ENCODE assay signal across 8 mouse cellular contexts in genomic region chr8:94036541-94036940, GRCm38 (mm10). TPM values are rescaled to one million over a fixed set of nuclear protein-coding genes. Genes with fewer than 3 reads are reported as not detected.
DNase-seq lines count a peak whose midpoint lies in the region; ATAC-seq and TF ChIP-seq lines count a peak whose summit lies in the region.
"Not testable (repeated sequence)": the region's sequence is repeated elsewhere in the genome, so short reads cannot be mapped to it uniquely, and the experiment has no call there.

No protein-coding gene starts in this region.

- H3K27ac ChIP-seq in ES-Bruce4 (ENCODE audit: insufficient read depth, low read length) = peak overlapping the region; percentile 86
- peak overlapping the region; percentile 69 for H3K27ac ChIP-seq in forebrain, embryonic 13.5 days
- H3K27ac ChIP-seq in lung, embryonic 15.5 days = peak overlapping the region; percentile 85

- not testable (repeated sequence) for H3K4me1 ChIP-seq in ES-Bruce4 (ENCODE audit: control insufficient read depth, insufficient read depth, low read length)
- peaks cover 38% of the 10 kb centered on the region for H3K4me1 ChIP-seq in forebrain, embryonic 13.5 days
- H3K4me1 ChIP-seq in lung, embryonic 15.5 days = peaks cover 22% of the 10 kb centered on the region

- H3K27me3 ChIP-seq in ES-Bruce4 (ENCODE audit: control insufficient read depth, insufficient read depth, low read length, poor library complexity, severe bottlenecking); forebrain, embryonic 13.5 days; lung, embryonic 15.5 days: not testable (repeated sequence)

- H3K36me3 ChIP-seq in ES-Bruce4 (ENCODE audit: control insufficient read depth, insufficient read depth, low read length, poor library complexity, severe bottlenecking) = peaks cover 14% of the 10 kb centered on the region
- peaks cover 11% of the 10 kb centered on the region; the same call in 1 of the 2 replicates for H3K36me3 ChIP-seq in forebrain, embryonic 13.5 days (ENCODE audit: poor library complexity, severe bottlenecking)
- not testable (repeated sequence) for H3K36me3 ChIP-seq in lung, embryonic 15.5 days

- not testable (repeated sequence) for TF ChIP-seq POLR2A in ES-Bruce4 (IDR thresholded peaks at IDR 0.05; ENCODE audit: insufficient read depth, low read length)

- H3K4me3 ChIP-seq in ES-Bruce4 (ENCODE audit: low read depth, low read length) = peak overlapping the region; percentile 97
- H3K4me3 ChIP-seq in forebrain, embryonic 13.5 days = peak overlapping the region; percentile 77
- peak overlapping the region; percentile 92 for H3K4me3 ChIP-seq in lung, embryonic 15.5 days

- peak overlapping the region; percentile 91 for H3K4me2 ChIP-seq in forebrain, embryonic 13.5 days
- peak overlapping the region; percentile 69 for H3K4me2 ChIP-seq in lung, embryonic 15.5 days

- TF ChIP-seq CTCF in ES-Bruce4 (IDR thresholded peaks at IDR 0.05; ENCODE audit: low read depth, low read length) = not testable (repeated sequence)

- peak; percentile 47 for ATAC-seq in cerebellum, adult (ENCODE audit: insufficient number of reproducible peaks, low FRiP score, low TSS enrichment)
- peak; percentile 88 for ATAC-seq in forebrain, embryonic 13.5 days
- peak; percentile 89 for ATAC-seq in lung, embryonic 15.5 days (ENCODE audit: borderline replicate concordance, extremely low read depth, low FRiP score, low TSS enrichment)

- intact Hi-C loops in heart, postnatal 36 days (cut with DNase I) = loop anchor here (5.0 kb wide), 1 partner anchor 61 kb away; the partner anchor contains the start of gene Bbs2

- WGBS in forebrain, embryonic 13.5 days = 0% methylated on average over 21 of the region's 32 CpGs
- WGBS in lung, embryonic 15.5 days = under 1% methylated on average over 23 of the region's 32 CpGs

- H3K9ac ChIP-seq in ES-Bruce4 (ENCODE audit: low read depth, poor library complexity, severe bottlenecking) = peak overlapping the region; percentile 91
- H3K9ac ChIP-seq in forebrain, embryonic 13.5 days = peak overlapping the region; percentile 81
- peak overlapping the region; percentile 57 for H3K9ac ChIP-seq in lung, embryonic 15.5 days

- H3K9me3 ChIP-seq in ES-Bruce4 (replicated peaks; ENCODE audit: control insufficient read depth, insufficient read depth, low read length, poor library complexity, severe bottlenecking); forebrain, embryonic 13.5 days (replicated peaks); lung, embryonic 15.5 days: not testable (repeated sequence)

- not testable (repeated sequence) for TF ChIP-seq EP300 in ES-Bruce4 (IDR thresholded peaks at IDR 0.05; ENCODE audit: insufficient read depth, low read depth, low read length)

- peak; percentile 46 to 53 for DNase-seq in heart, postnatal 36 days
- DNase-seq in layer of hippocampus, adult 8-10 months (ENCODE audit: low spot score in 2 of 2) = peak; percentile 54 to 58
- peak; percentile 49 for DNase-seq in ovary, adult 18-20 months (ENCODE audit: low spot score)
- DNase-seq in thymus, adult 18-20 months = peak; percentile 47 to 61

RNA-seq across cellular contexts. Expression of gene Nudt21, which starts 0.3 kb away (rescaled TPM):
- polyA plus RNA-seq in ES-Bruce4 (2011; ENCODE audit: insufficient read depth, insufficient read length, low read depth, missing spikeins) = 233 and 241 TPM in 2 replicates
- 175 and 190 TPM in 2 replicates for polyA plus RNA-seq in forebrain, embryonic 13.5 days (2015; fragmentation: Nextera tagmentation; extraction: Ambion mirVana)
- total RNA-seq in heart, postnatal 36 days (2021) = 10 to 100 TPM; 21.8 to 24.1 TPM
- total RNA-seq in layer of hippocampus, adult 8-10 months (2022) = 10 to 100 TPM; 43.9 to 57.1 (median 49.1) TPM
- polyA plus RNA-seq in lung, embryonic 15.5 days (2015; fragmentation: Nextera tagmentation; extraction: Ambion mirVana) = 111 and 113 TPM in 2 replicates

RNA-seq across cellular contexts. Expression of gene Ogfod1, which starts 0.5 kb away (rescaled TPM):
- polyA plus RNA-seq in ES-Bruce4 (2011; ENCODE audit: insufficient read depth, insufficient read length, low read depth, missing spikeins) = 31.9 and 37.8 TPM in 2 replicates
- polyA plus RNA-seq in forebrain, embryonic 13.5 days (2015; fragmentation: Nextera tagmentation; extraction: Ambion mirVana) = 13.3 and 14.3 TPM in 2 replicates
- 10 to 100 TPM; 33.4 to 33.9 TPM for total RNA-seq in heart, postnatal 36 days (2021)
- total RNA-seq in layer of hippocampus, adult 8-10 months (2022) = 100 to 1,000 TPM in 2 of 4 experiments, 10 to 100 TPM in 2; 87.9 to 136 (median 117) TPM
- 10.6 and 13.7 TPM in 2 replicates for polyA plus RNA-seq in lung, embryonic 15.5 days (2015; fragmentation: Nextera tagmentation; extraction: Ambion mirVana)

RNA-seq across cellular contexts. Expression of gene Amfr, which starts 23.9 kb away (rescaled TPM):
- 28.6 and 33.5 TPM in 2 replicates for polyA plus RNA-seq in ES-Bruce4 (2011; ENCODE audit: insufficient read depth, insufficient read length, low read depth, missing spikeins)
- 50.8 TPM in 2 replicates for polyA plus RNA-seq in forebrain, embryonic 13.5 days (2015; fragmentation: Nextera tagmentation; extraction: Ambion mirVana)
- total RNA-seq in heart, postnatal 36 days (2021) = 100 to 1,000 TPM; 124 to 131 TPM
- 100 to 1,000 TPM; 126 to 136 (median 132) TPM for total RNA-seq in layer of hippocampus, adult 8-10 months (2022)
- 48.5 and 49.6 TPM in 2 replicates for polyA plus RNA-seq in lung, embryonic 15.5 days (2015; fragmentation: Nextera tagmentation; extraction: Ambion mirVana)

Comparison
In these comparisons a context has a peak if more than half of its experiments do, and no peak if none do; other contexts are left out.
1. Peak in every context shown above with its lines: DNase-seq, ATAC-seq, H3K4me3 ChIP-seq and H3K27ac ChIP-seq.